Comparison of ENCODE assay signal across 11 mouse cellular contexts in the genomic region with DNA sequence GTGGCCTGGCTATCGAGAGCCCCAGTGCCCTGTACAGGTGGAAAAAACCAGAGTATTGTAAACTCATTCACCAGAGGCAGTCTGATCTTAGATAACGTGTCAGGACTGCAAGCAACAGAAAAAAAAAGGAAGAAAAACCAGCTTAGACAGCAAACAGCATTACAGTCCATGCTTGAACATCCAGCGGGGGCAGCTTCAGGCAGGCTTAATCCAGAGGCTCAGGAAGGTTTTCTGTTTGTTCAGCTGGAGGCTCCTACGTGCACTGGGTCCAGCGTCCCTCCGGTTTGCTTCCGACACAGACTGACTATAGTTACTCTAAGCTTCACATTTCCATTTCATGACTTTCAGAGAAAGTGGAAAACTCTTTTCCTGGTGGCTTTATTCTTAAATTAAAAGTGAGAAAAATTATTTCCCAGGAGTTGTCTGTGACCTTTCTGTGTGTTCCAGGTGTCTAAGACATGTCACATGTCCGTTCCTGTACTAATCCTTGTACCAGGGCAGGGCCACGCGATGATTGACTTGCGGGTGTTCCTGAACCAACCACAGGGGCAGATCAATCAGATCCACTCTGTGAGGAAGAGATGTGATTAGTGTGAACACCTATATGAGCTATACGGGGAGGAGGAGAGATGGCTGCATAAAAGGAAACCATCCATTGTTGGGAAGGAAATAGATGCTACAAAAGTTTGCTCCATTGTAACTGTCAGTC.
DNase-seq lines count a peak whose midpoint lies in the region; ATAC-seq lines count a peak whose summit lies in the region.
"Had no signal": no experiment of that assay in that cellular context is flagged by ENCODE, and none has a peak within 500 bp of the region (broad histone marks: within the 10 kb centered on the region; RNA-seq: fewer than 3 reads in every experiment).

No protein-coding gene starts in this region.

- no peaks in the 10 kb centered on the region for H3K36me3 ChIP-seq in hindbrain, embryonic 10.5 days
- no peaks in the 10 kb centered on the region for H3K36me3 ChIP-seq in hindbrain, embryonic 14.5 days (replicated peaks; ENCODE audit: control insufficient read depth, insufficient read depth)
- no peaks in the 10 kb centered on the region for H3K36me3 ChIP-seq in embryonic facial prominence, embryonic 10.5 days (replicated peaks)
- no peaks in the 10 kb centered on the region for H3K36me3 ChIP-seq in kidney, embryonic 15.5 days
- H3K36me3 ChIP-seq in midbrain, embryonic 14.5 days (ENCODE audit: control insufficient read depth, insufficient read depth, low read length) = no peaks in the 10 kb centered on the region
- H3K36me3 ChIP-seq: limb, embryonic 15.5 days had no signal

- no peak overlapping the region for H3K4me3 ChIP-seq in hindbrain, embryonic 10.5 days
- H3K4me3 ChIP-seq in hindbrain, embryonic 14.5 days (replicated peaks; ENCODE audit: low read length) = no peak overlapping the region
- H3K4me3 ChIP-seq in embryonic facial prominence, embryonic 10.5 days = no peak overlapping the region
- no peak overlapping the region for H3K4me3 ChIP-seq in kidney, embryonic 15.5 days (replicated peaks)
- no peak overlapping the region for H3K4me3 ChIP-seq in midbrain, embryonic 14.5 days (replicated peaks; ENCODE audit: low read depth, low read length)
- H3K4me3 ChIP-seq: limb, embryonic 15.5 days had no signal

- WGBS in hindbrain, embryonic 10.5 days = 58% methylated on average over 12 of the region's 12 CpGs
- WGBS in hindbrain, embryonic 14.5 days = 71% methylated on average over 12 of the region's 12 CpGs
- WGBS in embryonic facial prominence, embryonic 10.5 days = 55% methylated on average over 12 of the region's 12 CpGs
- 29% methylated on average over 12 of the region's 12 CpGs for WGBS in kidney, embryonic 15.5 days
- WGBS in midbrain, embryonic 14.5 days = 57% methylated on average over 12 of the region's 12 CpGs

- H3K9ac ChIP-seq in hindbrain, embryonic 14.5 days = no peak overlapping the region
- no peak overlapping the region for H3K9ac ChIP-seq in kidney, embryonic 15.5 days
- no peak overlapping the region for H3K9ac ChIP-seq in midbrain, embryonic 14.5 days (replicated peaks; ENCODE audit: low read length)
- H3K9ac ChIP-seq: limb, embryonic 15.5 days had no signal

- H3K4me1 ChIP-seq in hindbrain, embryonic 10.5 days (replicated peaks) = no peaks in the 10 kb centered on the region
- H3K4me1 ChIP-seq in hindbrain, embryonic 14.5 days (replicated peaks; ENCODE audit: control insufficient read depth, insufficient read depth, low read length) = no peaks in the 10 kb centered on the region; the same call in 1 of the 2 replicates
- H3K4me1 ChIP-seq in embryonic facial prominence, embryonic 10.5 days = peaks cover 10% of the 10 kb centered on the region; the same call in 1 of the 2 replicates
- peaks cover 23% of the 10 kb centered on the region for H3K4me1 ChIP-seq in kidney, embryonic 15.5 days
- no peaks in the 10 kb centered on the region for H3K4me1 ChIP-seq in midbrain, embryonic 14.5 days (ENCODE audit: control insufficient read depth, insufficient read depth, low read length)
- H3K4me1 ChIP-seq: limb, embryonic 15.5 days had no signal

- ATAC-seq in hindbrain, embryonic 14.5 days (ENCODE audit: low FRiP score) = no peak
- ATAC-seq in kidney, embryonic 15.5 days (replicated peaks; ENCODE audit: low FRiP score) = peak; percentile 90
- no peak for ATAC-seq in midbrain, embryonic 14.5 days (ENCODE audit: low FRiP score, low TSS enrichment)

- no peak overlapping the region for H3K4me2 ChIP-seq in hindbrain, embryonic 14.5 days (replicated peaks)
- H3K4me2 ChIP-seq in kidney, embryonic 15.5 days = peak overlapping the region; percentile 18
- H3K4me2 ChIP-seq in midbrain, embryonic 14.5 days (ENCODE audit: low read length) = no peak overlapping the region
- H3K4me2 ChIP-seq: limb, embryonic 15.5 days had no signal

- no peaks in the 10 kb centered on the region for H3K27me3 ChIP-seq in hindbrain, embryonic 10.5 days (ENCODE audit: insufficient read depth, poor library complexity, severe bottlenecking)
- no peaks in the 10 kb centered on the region for H3K27me3 ChIP-seq in hindbrain, embryonic 14.5 days (ENCODE audit: control insufficient read depth, insufficient read depth, low read length)
- no peaks in the 10 kb centered on the region for H3K27me3 ChIP-seq in embryonic facial prominence, embryonic 10.5 days (replicated peaks; ENCODE audit: low read depth, poor library complexity, severe bottlenecking)
- H3K27me3 ChIP-seq in kidney, embryonic 15.5 days = no peaks in the 10 kb centered on the region
- no peaks in the 10 kb centered on the region for H3K27me3 ChIP-seq in midbrain, embryonic 14.5 days (ENCODE audit: control insufficient read depth, insufficient read depth, low read length)
- H3K27me3 ChIP-seq: limb, embryonic 15.5 days had no signal

- H3K9me3 ChIP-seq in hindbrain, embryonic 10.5 days = no peaks in the 10 kb centered on the region
- no peaks in the 10 kb centered on the region for H3K9me3 ChIP-seq in hindbrain, embryonic 14.5 days (ENCODE audit: control insufficient read depth, low read length)
- H3K9me3 ChIP-seq in embryonic facial prominence, embryonic 10.5 days = no peaks in the 10 kb centered on the region
- H3K9me3 ChIP-seq in kidney, embryonic 15.5 days (replicated peaks) = no peaks in the 10 kb centered on the region
- H3K9me3 ChIP-seq in midbrain, embryonic 14.5 days (ENCODE audit: control insufficient read depth, low read length) = no peaks in the 10 kb centered on the region
- H3K9me3 ChIP-seq: limb, embryonic 15.5 days had no signal

- no peak overlapping the region for H3K27ac ChIP-seq in hindbrain, embryonic 10.5 days
- no peak overlapping the region for H3K27ac ChIP-seq in hindbrain, embryonic 14.5 days
- H3K27ac ChIP-seq in embryonic facial prominence, embryonic 10.5 days (replicated peaks) = no peak overlapping the region
- peak overlapping the region; percentile 52 for H3K27ac ChIP-seq in kidney, embryonic 15.5 days
- 0 out of 2 replicates have a peak overlapping the region, but pooled peaks have one; percentile 8 for H3K27ac ChIP-seq in midbrain, embryonic 14.5 days (replicated peaks; ENCODE audit: low read depth, low read length)
- H3K27ac ChIP-seq: limb, embryonic 15.5 days had no signal

- peak; percentile 34 for DNase-seq in hindbrain, embryonic 10.5 days (ENCODE audit: low spot score)
- no peak for DNase-seq in hindbrain, embryonic 14.5 days (ENCODE audit: low spot score)
- DNase-seq in embryonic facial prominence, embryonic 10.5 days (ENCODE audit: low spot score) = peak; percentile 57
- peak; percentile 65 for DNase-seq in midbrain, embryonic 14.5 days
- no peak for DNase-seq in cerebellum, postnatal 36 days
- no peak for DNase-seq in lung, postnatal 36 days
- no peak for DNase-seq in gastrocnemius, postnatal 4 days (ENCODE audit: low spot score in 2 of 2)
- DNase-seq: B cell, adult 2 months; retina, postnatal 1 day had no signal

Comparison
In these comparisons a context has a peak if more than half of its experiments do, and no peak if none do; other contexts are left out.
1. DNase-seq: peak in hindbrain, embryonic 10.5 days (single experiment), embryonic facial prominence, embryonic 10.5 days (single experiment) and midbrain, embryonic 14.5 days (single experiment); none in hindbrain, embryonic 14.5 days (single experiment), cerebellum, postnatal 36 days (0 of 2), lung, postnatal 36 days (single experiment) and gastrocnemius, postnatal 4 days (0 of 2).
2. H3K27ac ChIP-seq: peak in kidney, embryonic 15.5 days (single experiment) and midbrain, embryonic 14.5 days (single experiment); none in hindbrain, embryonic 10.5 days (single experiment), hindbrain, embryonic 14.5 days (single experiment) and embryonic facial prominence, embryonic 10.5 days (single experiment).